Mouse (Mus musculus) spleen, adult 2 months (tissue): Measurements from ENCODE around the gene Gucy2e. TPM values are rescaled to one million over a fixed set of nuclear protein-coding genes. Genes with fewer than 3 reads are reported as not detected.

ENCODE experiments used
- DNase-seq, 2 experiments: peaks; one replicate each; pipeline versions ENCODE4 v3.0.0 to v3.0.0-alpha.2; 2012 to 2021; ENCODE audit warnings: low spot score in 2 of 2, low read depth in 1 of 2
- H3K27ac ChIP-seq: fragments of 200-500 bp; 2 replicates; pipeline ENCODE4 v1.5.1; 2012; ENCODE audit warnings: low read length, inconsistent platforms; ENCODE audit not compliant: insufficient read depth
- H3K27me3 ChIP-seq: fragments of 200-500 bp; 2 replicates; pipeline ENCODE4 v1.6.1; 2012; ENCODE audit warnings: mild to moderate bottlenecking, moderate library complexity, low read length, inconsistent platforms; ENCODE audit not compliant: control insufficient read depth, insufficient read depth
- H3K36me3 ChIP-seq: fragments of 200-500 bp; 2 replicates; pipeline ENCODE4 v1.6.1; 2012; ENCODE audit warnings: mild to moderate bottlenecking, low read length, inconsistent platforms; ENCODE audit not compliant: control insufficient read depth, insufficient read depth
- H3K4me1 ChIP-seq: fragments of 200-500 bp; 2 replicates; pipeline ENCODE4 v1.6.1; 2011; ENCODE audit warnings: inconsistent platforms; ENCODE audit not compliant: control insufficient read depth, insufficient read depth, insufficient read length
- H3K4me3 ChIP-seq: fragments of 200-500 bp; 2 replicates; pipeline ENCODE4 v1.5.1; 2011; ENCODE audit warnings: mild to moderate bottlenecking, inconsistent platforms; ENCODE audit not compliant: insufficient read depth, insufficient read length; ENCODE audit errors: extremely low read depth
- CTCF ChIP-seq: fragments of 200-500 bp; IDR thresholded peaks from 2 replicates; pipeline ENCODE4 v1.5.1; 2011; ENCODE audit warnings: mild to moderate bottlenecking, inconsistent platforms; ENCODE audit not compliant: insufficient read depth, insufficient read length, insufficient replicate concordance; ENCODE audit errors: extremely low read depth
- POLR2A ChIP-seq: fragments of 200-500 bp; IDR thresholded peaks from 2 replicates; pipeline ENCODE4 v1.6.1; 2011; ENCODE audit warnings: low read depth, low read length, inconsistent platforms
- WGBS: fragments of 180-500 bp; shearing (Covaris S2); methylation state at CpG from one replicate; pipeline ENCODE4 v1.1.7; 2018; 5-methylcytosine and 5-hydroxymethylcytosine counted together
- polyA plus RNA-seq: library from polyadenylated mRNA; depleted of rRNA; stranded (reverse); fragments of >200 nt; gene quantifications from 2 replicates; pipeline ENCODE4 v1.2.3, GENCODE M21; 2012

The Gucy2e gene
- polyA plus RNA-seq, 1 experiment, result 0.02 TPM

DNA sequence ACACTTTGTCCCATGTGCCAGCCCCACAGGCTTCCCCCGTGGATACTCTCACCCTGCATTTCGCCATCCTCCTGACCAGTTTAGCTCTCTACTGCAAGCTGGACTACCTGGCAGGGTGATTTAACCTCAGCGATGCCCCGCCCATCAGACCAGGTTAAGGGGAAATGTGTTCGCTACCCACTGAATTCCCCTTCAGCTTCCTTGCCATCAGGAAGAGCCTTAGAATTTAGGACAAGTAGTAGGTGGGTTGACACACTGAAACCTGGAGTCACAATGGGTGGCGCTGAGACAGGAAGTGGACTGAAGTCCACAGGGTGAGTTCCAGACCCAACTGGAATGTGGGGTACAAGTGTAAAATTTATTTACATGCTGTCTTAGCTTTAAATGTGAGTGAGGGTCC is 39.1 kb downstream of the Gucy2e start, which contains the start of gene Alox8:
TSS of gene Alox8 (minus strand) at position 101 of the 400 bp plus-strand sequence.
- 30% methylated on average over 6 of the region's 6 CpGs for WGBS
- Histone ChIP-seq H3K27me3 (peaks cover 4% of the 10 kb centered on the region), H3K27ac (no peak within 1 kb of the TSS)

DNA sequence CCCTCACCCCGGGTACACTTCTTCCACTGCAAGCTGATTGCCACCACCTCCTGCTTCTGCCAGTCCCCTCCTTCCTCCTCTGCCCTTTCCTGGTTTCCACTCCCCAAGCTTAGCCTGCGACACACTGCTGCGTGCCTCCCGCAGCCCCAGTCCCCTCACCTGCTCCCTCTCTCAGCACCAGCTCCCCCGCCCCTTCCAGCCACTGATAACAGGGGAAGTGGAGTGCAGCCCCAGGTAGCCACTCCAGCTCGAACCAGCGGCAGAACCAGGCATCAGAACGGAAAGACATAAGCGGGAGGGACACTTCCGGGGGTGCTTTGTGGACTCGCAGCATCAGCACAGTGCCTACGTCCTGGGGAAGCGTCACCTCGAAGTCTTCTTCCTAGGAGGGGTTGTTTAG is 39.6 kb downstream of the Gucy2e start:
- Histone ChIP-seq H3K27ac (no peak overlapping the region), H3K4me3 (peak overlapping the region; percentile 2; the same call in 1 of the 2 replicates), H3K36me3 (no peaks in the 10 kb centered on the region), H3K4me1 (no peaks in the 10 kb centered on the region), H3K27me3 (peaks cover 4% of the 10 kb centered on the region)
- DNase-seq, result no peak
- 1% methylated on average over 14 of the region's 14 CpGs for WGBS
- TF ChIP-seq CTCF (no peak), POLR2A (no peak)

More for the DNA sequence above, 39.1 kb downstream of the Gucy2e start, which contains the start of gene Alox8:
- Histone ChIP-seq H3K4me3 (peak within 1 kb of the TSS; percentile 2; the same call in 1 of the 2 replicates), H3K36me3 (no peaks in the 10 kb centered on the region), H3K4me1 (no peaks in the 10 kb centered on the region)
- TF ChIP-seq POLR2A, result no peak
- DNase-seq, result no peak

DNA sequence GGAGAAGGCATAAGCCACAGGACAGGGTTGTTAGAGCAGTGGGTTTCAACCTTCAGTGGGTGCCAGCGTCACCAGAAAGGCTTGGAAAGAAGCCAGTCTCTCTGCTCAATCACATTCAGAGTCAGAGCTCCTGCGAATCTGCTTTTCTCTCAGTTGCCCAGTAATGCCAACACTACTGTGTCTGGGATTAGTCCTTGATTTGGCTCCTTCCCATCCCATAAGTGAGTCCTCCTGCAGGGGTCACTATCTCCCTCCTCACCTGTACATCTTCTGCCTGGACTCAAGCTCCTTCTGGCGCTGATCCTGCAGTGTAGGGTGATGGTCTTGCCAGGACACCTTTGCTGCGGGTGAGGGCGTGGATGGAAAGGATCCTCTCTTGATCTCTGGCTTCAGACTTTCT is 40.1 kb downstream of the Gucy2e start:
- TF ChIP-seq CTCF, result no peak
- no peak for TF ChIP-seq POLR2A

DNA sequence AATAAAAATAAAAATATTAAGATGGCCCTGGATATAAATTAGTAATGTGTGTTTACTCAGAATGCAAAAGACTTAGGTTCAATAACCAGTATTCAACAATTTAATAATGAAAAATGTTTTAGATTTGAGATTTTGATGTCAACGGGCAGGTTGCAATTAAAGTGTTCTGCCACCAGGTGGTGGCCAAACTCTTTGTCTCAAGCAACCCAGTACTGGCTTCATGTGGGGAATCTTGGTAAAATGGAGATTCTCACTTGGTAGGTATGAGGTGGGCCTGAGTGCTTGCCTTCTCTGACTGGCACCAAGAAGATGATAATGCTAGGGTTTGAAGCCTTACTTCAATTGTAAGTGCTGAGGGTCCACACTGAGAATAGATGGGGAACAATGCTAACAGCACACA is 44.0 kb downstream of the Gucy2e start:
- H3K27ac ChIP-seq, result no peak overlapping the region
- WGBS, result 2% methylated on average over 1 of the region's 1 CpGs
- DNase-seq, result no peak
- peaks cover 4% of the 10 kb centered on the region for H3K27me3 ChIP-seq
- H3K4me1 ChIP-seq, result no peaks in the 10 kb centered on the region
- H3K36me3 ChIP-seq, result no peaks in the 10 kb centered on the region
- TF ChIP-seq POLR2A (no peak), CTCF (peak; percentile 39; the same call in 1 of the 2 replicates)
- no peak overlapping the region for H3K4me3 ChIP-seq

More for the DNA sequence above, 40.1 kb downstream of the Gucy2e start:
- 4% methylated on average over 5 of the region's 5 CpGs for WGBS
- Histone ChIP-seq H3K4me3 (no peak overlapping the region), H3K36me3 (no peaks in the 10 kb centered on the region), H3K27me3 (peaks cover 4% of the 10 kb centered on the region), H3K4me1 (no peaks in the 10 kb centered on the region), H3K27ac (no peak overlapping the region)
- no peak for DNase-seq

DNA sequence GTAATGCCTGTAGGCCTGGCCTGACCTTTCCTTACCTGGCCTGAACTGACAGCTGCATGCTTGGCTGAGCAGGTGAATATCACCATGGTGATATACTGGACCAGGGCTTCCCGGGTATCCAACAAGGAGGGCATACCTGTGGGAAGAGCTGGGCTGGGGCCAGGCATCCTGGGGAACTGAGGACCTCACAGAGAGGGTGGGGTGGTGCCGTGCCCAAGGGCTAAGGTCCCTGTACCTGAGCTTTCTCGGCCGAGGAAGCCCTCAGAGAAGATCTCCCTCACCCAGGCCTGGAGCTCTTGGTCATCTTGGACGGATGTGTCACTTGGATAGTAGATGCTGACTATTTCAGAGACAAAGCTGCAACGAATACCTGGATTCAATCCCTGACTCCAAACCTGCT is 50.9 kb downstream of the Gucy2e start:
- no peak for DNase-seq
- Histone ChIP-seq H3K36me3 (no peaks in the 10 kb centered on the region), H3K4me1 (no peaks in the 10 kb centered on the region), H3K27ac (no peak overlapping the region), H3K4me3 (no peak overlapping the region), H3K27me3 (no peaks in the 10 kb centered on the region)
- TF ChIP-seq POLR2A (no peak), CTCF (no peak)
- WGBS, result 83% methylated on average over 6 of the region's 6 CpGs

DNA sequence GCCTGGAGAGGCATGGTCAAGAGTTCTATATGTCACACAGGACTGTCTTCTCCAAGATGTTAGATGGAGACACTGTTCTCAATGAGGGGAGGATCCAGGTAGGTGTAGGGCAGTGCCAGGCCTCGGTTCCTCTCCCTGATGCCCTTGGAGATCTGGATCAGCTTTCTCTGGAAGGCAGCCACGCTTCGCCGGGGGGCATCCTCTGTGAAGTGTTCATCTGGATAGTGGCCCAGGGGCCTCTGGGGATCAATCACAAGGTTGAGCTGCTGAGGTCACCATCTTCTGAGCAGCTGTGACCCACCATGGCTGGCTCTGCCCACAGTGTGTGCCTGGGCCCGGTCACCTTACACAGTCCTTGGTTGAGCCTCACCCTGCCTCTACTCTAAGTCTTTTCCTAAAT is 51.8 kb downstream of the Gucy2e start:
- TF ChIP-seq POLR2A, result no peak
- no peak for TF ChIP-seq CTCF
- Histone ChIP-seq H3K36me3 (no peaks in the 10 kb centered on the region), H3K4me1 (no peaks in the 10 kb centered on the region), H3K27ac (no peak overlapping the region), H3K4me3 (no peak overlapping the region), H3K27me3 (no peaks in the 10 kb centered on the region)
- DNase-seq, result no peak
- whole genome bisulfite sequencing, result 77% methylated on average over 5 of the region's 5 CpGs

DNA sequence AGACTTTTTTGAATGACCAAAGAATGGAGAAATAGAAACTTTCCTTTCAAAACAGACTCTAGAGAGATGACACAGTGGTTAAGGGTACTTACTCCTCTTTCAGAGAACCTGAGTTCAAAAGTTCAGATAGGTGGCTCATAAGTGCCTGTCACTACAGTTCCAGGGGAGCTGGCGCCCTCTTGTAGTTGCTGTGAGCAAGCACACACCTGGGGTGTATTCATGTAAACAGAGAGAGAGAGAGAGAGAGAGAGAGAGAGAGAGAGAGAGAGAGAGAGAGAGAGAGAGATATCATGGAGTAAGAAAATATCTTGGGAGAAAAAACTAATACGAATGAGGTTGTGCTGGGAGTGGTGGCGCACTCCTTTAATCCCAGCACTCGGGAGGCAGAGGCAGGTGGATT is 56.7 kb downstream of the Gucy2e start:
- Histone ChIP-seq H3K27me3 (peaks cover 2% of the 10 kb centered on the region; the same call in 1 of the 2 replicates), H3K36me3 (no peaks in the 10 kb centered on the region), H3K27ac (no peak overlapping the region), H3K4me1 (no peaks in the 10 kb centered on the region), H3K4me3 (no peak overlapping the region)
- no peak for DNase-seq
- WGBS, result 86% methylated on average over 4 of the region's 4 CpGs
- TF ChIP-seq POLR2A (no peak), CTCF (no peak)
